Mouse (Mus musculus) myocyte (in vitro differentiated cells): ENCODE data around the gene Rbck1.

ENCODE experiments used
- E2F4 ChIP-seq: IDR thresholded peaks from one replicate; pipeline ENCODE4 v1.6.1; 2011; ENCODE audit warnings: mild to moderate bottlenecking, control low read depth, moderate library complexity; ENCODE audit not compliant: insufficient read depth
- MYOG ChIP-seq, 3 experiments: IDR thresholded peaks; one replicate each; pipeline ENCODE4 v1.6.1; 2011; ENCODE audit warnings: control low read depth in 2 of 3, low read depth in 2 of 3, mild to moderate bottlenecking in 2 of 3; ENCODE audit not compliant: insufficient read length in 2 of 3, control insufficient read depth in 1 of 3, insufficient read depth in 1 of 3
- POLR2A ChIP-seq: IDR thresholded peaks from one replicate; pipeline ENCODE4 v1.6.1; 2011; ENCODE audit warnings: low read depth, mild to moderate bottlenecking, control low read depth, moderate library complexity; ENCODE audit not compliant: insufficient read length
- POLR2AphosphoS2 ChIP-seq: IDR thresholded peaks from one replicate; pipeline ENCODE4 v1.6.1; 2011; ENCODE audit warnings: low read depth, control low read depth; ENCODE audit not compliant: insufficient read length
- REST ChIP-seq: IDR thresholded peaks from one replicate; pipeline ENCODE4 v1.6.1; 2011; ENCODE audit warnings: mild to moderate bottlenecking, control low read depth, moderate library complexity; ENCODE audit not compliant: insufficient read depth, insufficient read length
- SRF ChIP-seq: IDR thresholded peaks from one replicate; pipeline ENCODE4 v1.6.1; 2011; ENCODE audit warnings: low read depth; ENCODE audit not compliant: control insufficient read depth, insufficient read length
- TCF12 ChIP-seq: IDR thresholded peaks from one replicate; pipeline ENCODE4 v1.6.1; 2011; ENCODE audit warnings: mild to moderate bottlenecking, control low read depth; ENCODE audit not compliant: poor library complexity, insufficient read depth, severe bottlenecking
- USF1 ChIP-seq: IDR thresholded peaks from one replicate; pipeline ENCODE4 v1.6.1; 2011; ENCODE audit warnings: low read depth, mild to moderate bottlenecking, control low read depth, moderate library complexity

GRCm38 (mm10) chr2:152372661-152373060 lies 40.2 kb upstream of the Rbck1 start:
- TF ChIP-seq TCF12 (no peak), MYOG (IDR thresholded peaks at IDR 0.05; ENCODE audit: control insufficient read depth in 1 of 3, insufficient read depth in 1 of 3, insufficient read length in 2 of 3, low read depth in 2 of 3) (no peak), POLR2A (no peak), SRF (no peak), USF1 (no peak), E2F4 (no peak), POLR2AphosphoS2 (no peak), REST (no peak)
